Mouse (Mus musculus) embryonic fibroblast, embryonic 13.5 days (primary cell): ENCODE measurements around the gene Endou. TPM values are rescaled to one million over a fixed set of nuclear protein-coding genes. Genes with fewer than 3 reads are reported as not detected.

Experiments
- H3K27ac ChIP-seq: 2 replicates; pipeline ENCODE4 v1.5.1; 2012; ENCODE audit warnings: low read length, control low read depth, inconsistent platforms; ENCODE audit not compliant: insufficient read depth
- H3K4me1 ChIP-seq: 2 replicates; pipeline ENCODE4 v1.6.1; 2011; ENCODE audit warnings: low read length; ENCODE audit not compliant: control insufficient read depth, insufficient read depth
- H3K4me3 ChIP-seq: 2 replicates; pipeline ENCODE4 v1.5.1; 2011; ENCODE audit warnings: mild to moderate bottlenecking, control low read depth, low read length; ENCODE audit not compliant: insufficient read depth
- CTCF ChIP-seq: IDR thresholded peaks from 2 replicates; pipeline ENCODE4 v1.5.1; 2011; ENCODE audit warnings: mild to moderate bottlenecking, control low read depth, low read length, moderate library complexity, borderline replicate concordance; ENCODE audit not compliant: insufficient read depth
- POLR2A ChIP-seq: IDR thresholded peaks from 2 replicates; pipeline ENCODE4 v1.6.1; 2011; ENCODE audit warnings: low read depth, mild to moderate bottlenecking, control low read depth, low read length, moderate library complexity
- polyA plus RNA-seq: library from polyadenylated mRNA; stranded (reverse); fragments of >200 nt; gene quantifications from 2 replicates; pipeline ENCODE4 v1.2.4, GENCODE M21; 2011; ENCODE audit warnings: low read depth; ENCODE audit not compliant: missing spikeins, insufficient read length

The Endou gene
- polyA plus RNA-seq, 1 experiment = not detected

DNA sequence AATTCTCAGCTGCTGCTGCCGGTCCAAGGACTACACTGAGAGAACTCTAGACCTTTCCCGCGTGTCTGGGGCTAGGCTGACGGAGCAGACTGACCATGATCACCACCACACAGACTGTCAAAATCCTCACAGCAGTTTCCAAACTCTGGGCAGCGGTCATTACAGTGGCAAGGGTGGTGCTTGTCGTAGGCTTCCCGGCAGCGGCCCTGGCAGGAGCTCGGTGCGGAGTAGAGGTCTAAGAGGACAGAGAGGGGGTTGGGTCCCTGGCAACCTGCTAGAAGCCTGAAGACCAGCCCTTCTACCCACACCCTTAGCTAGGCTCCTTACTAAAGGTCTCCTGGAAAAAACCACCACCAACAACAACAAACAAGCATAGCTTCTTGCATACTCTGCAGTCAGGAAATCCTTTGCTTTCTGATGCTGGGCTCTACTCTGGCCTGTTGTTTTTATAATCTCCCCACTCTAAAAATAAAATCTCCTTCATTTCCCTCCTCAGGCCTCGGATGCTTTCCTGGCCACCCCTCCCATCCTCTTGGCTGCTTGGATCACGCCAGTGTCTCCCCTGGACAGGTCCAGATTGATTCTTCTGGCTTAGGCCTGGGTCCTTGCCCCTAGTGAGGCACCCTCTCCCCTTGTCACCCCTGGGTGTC, 11.0 kb downstream of the Endou start:
- Histone ChIP-seq H3K4me3 (no peak overlapping the region), H3K4me1 (no peaks in the 10 kb centered on the region), H3K27ac (no peak overlapping the region)
- TF ChIP-seq CTCF = no peak
- no peak for TF ChIP-seq POLR2A

DNA sequence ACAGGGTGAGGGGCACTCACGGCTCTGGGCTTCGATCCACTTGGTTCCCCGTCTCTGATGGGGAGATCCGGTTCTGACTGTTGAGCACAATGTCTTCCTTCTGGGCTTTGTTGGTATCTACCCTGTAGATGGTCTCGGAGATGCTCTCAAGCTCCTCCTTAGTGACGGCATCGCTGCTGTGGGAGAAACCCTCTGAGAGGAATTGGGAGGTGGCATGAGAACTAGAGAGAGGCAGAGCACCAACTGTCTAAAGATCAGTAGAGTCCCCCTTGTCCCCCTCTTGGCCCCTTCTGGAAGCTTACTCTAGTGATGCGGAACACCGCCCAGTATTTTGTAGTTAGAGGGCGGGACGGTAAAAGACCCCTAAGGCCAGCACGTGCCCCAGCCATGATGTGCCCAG, 11.6 kb downstream of the Endou start:
- no peak overlapping the region for H3K27ac ChIP-seq
- no peaks in the 10 kb centered on the region for H3K4me1 ChIP-seq
- TF ChIP-seq POLR2A (no peak), CTCF (no peak)
- no peak overlapping the region for H3K4me3 ChIP-seq

DNA sequence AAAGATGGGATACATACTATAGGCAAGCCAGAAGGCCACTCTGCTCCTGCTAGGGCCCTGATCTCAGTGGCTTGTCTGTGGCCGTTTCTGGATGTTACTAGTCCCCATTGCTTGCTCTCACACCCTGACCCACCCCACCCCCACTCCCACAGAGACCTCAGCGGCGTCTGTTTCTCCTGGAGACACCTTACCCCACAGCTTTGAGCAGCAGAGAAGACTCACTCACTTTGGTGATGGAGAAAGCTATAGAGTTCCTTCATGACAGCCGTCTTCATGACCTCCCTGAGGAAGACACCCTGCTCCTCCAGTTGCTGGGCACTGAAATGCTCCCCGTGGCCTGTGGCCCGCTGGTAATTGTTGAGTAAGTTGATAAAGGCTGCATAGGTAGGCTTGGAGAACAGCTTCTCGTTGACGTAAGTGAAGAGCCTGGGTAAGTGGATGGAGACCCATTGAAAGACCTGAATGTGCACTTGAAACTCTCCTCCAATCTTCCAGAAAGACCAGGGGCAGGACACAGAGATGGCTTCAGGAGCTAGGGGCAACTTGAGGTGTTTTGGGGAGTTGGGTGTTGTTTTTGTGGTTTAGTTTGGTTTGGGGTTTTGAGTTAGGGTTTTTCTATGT, 12.5 kb downstream of the Endou start:
- no peaks in the 10 kb centered on the region for H3K4me1 ChIP-seq
- no peak overlapping the region for H3K4me3 ChIP-seq
- no peak overlapping the region for H3K27ac ChIP-seq
- TF ChIP-seq POLR2A (no peak), CTCF (no peak)

DNA sequence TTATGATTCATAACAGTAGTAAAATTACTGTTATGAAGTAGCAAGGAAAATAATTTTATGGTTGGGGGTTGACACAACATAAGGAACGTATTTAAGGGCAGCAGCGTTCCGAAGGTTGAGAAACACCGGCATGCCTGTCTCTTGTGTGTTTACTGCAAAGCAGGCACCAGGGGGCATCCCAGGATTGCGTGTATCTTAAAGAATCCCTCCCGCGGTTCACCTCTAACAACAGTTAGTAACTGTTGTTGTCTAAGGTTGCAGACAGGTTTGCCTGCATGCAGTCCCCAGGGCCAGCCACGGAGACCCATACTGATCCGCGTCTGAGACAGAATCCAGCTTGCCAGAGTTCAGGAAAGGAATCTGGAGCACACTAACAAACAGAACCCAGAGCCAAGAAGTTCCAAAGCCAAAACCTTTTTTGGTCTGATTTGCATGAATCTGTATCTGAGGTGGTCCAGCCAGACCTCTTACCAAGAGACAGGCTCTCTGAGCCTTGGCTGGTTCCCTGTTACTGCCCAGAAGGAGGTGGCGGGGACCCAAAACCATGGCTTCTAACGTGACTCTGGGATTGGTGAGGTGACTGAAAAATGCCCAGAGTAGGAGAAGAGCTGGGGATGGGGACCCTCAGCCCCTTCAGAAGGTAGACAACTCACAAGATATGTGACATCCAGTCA, 13.1 kb downstream of the Endou start:
- H3K4me1 ChIP-seq = no peaks in the 10 kb centered on the region
- H3K4me3 ChIP-seq = no peak overlapping the region
- TF ChIP-seq CTCF = peak; percentile 63; the same call in 1 of the 2 replicates
- TF ChIP-seq POLR2A = no peak
- H3K27ac ChIP-seq = no peak overlapping the region

- Histone ChIP-seq H3K27ac (no peak overlapping the region), H3K4me1 (no peaks in the 10 kb centered on the region), H3K4me3 (no peak overlapping the region)
- TF ChIP-seq POLR2A (no peak), CTCF (no peak)
Measured at GRCm38 (mm10) chr15:97716782-97717181, 14.4 kb downstream of the Endou start.

GRCm38 (mm10) chr15:97715734-97716133, 15.4 kb downstream of the Endou start:
- H3K27ac ChIP-seq = no peak overlapping the region
- H3K4me1 ChIP-seq = no peaks in the 10 kb centered on the region
- no peak overlapping the region for H3K4me3 ChIP-seq
- TF ChIP-seq POLR2A = no peak
- TF ChIP-seq CTCF = no peak

- Histone ChIP-seq H3K4me3 (no peak overlapping the region), H3K4me1 (no peaks in the 10 kb centered on the region), H3K27ac (no peak overlapping the region)
- TF ChIP-seq POLR2A (no peak), CTCF (no peak)
Measured at GRCm38 (mm10) chr15:97715083-97715482, 16.1 kb downstream of the Endou start.

GRCm38 (mm10) chr15:97712546-97712945, 18.6 kb downstream of the Endou start:
- no peaks in the 10 kb centered on the region for H3K4me1 ChIP-seq
- TF ChIP-seq POLR2A = no peak
- TF ChIP-seq CTCF = no peak
- H3K4me3 ChIP-seq = no peak overlapping the region
- no peak overlapping the region for H3K27ac ChIP-seq

DNA sequence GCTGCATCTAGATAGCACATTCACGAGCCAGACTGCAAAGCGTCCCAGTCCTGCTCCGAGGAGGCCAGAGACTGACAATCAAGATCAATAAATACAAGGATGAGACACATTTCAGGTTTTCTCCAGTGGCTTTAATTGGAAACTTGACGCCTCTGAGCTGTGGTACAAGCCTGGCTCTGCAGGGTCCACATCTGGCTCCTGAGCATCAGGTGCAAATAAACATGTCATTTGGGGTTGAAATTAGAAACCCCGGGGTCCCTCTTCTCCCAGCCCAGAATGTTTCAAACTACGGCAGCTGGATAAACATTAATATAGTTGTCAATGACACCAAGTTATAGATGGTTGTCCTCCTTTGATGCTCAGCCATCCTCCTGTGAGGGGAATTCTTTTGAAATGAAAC, 20.2 kb downstream of the Endou start:
- TF ChIP-seq POLR2A (no peak), CTCF (no peak)
- Histone ChIP-seq H3K4me3 (no peak overlapping the region), H3K27ac (no peak overlapping the region), H3K4me1 (no peaks in the 10 kb centered on the region)
